Mouse (Mus musculus) heart, adult 2 months (tissue): ENCODE results near the gene Rflna.

Experiments used
- CTCF ChIP-seq: fragments of 200-600 bp; IDR thresholded peaks from 2 replicates; pipeline ENCODE4 v1.8.1; 2022; ENCODE audit warnings: antibody characterized with exemption, mild to moderate bottlenecking, moderate library complexity
- POLR2A ChIP-seq: fragments of 200-500 bp; IDR thresholded peaks from 2 replicates; pipeline ENCODE4 v1.6.1; 2011; ENCODE audit warnings: mild to moderate bottlenecking, low read depth, low read length, control low read depth; ENCODE audit not compliant: insufficient read depth

DNA sequence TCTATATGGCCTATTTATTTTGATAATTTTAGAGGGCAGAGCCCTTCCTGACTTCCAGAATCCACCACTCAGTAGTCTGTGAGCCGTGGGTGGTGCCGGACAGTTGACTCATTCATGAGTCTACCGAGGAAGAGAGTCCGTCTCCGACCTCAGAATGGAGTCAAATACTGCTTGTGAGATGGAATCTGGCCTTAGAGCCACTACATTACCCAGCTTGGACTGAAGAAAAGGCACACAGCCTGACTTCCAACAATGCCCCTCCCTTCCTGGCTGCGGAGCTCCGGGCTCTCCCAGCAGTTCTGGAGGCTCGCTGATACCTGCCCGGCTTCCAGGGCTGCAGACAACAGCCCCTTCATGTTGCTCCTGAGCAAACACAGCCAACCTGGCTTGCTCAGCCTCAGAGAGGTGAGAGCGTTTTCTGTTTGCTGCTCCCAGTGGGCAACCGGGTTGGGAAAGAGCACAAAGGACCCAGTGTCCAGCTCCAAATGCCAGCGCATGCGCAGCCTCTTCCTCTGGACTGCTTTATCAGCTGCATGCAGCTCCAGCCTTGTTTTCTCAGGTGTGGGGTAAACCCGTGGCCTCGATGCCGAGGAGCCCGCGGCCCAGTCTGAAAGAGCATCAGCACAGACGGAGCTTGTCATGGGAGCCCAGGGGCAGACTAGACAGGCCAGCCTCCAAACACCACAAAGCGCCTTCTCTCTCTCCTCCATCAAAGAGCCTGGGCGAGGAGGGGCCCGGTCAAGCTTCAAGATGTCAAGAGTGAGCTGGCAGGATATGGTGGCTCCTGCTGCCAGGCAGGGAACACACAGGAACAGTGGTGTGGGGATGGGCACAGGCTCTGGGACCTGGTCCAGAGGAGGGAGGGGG is 39.0 kb upstream of the Rflna start:
- TF ChIP-seq POLR2A (no peak), CTCF (no peak)
